Mouse (Mus musculus): ENCODE data around the gene Coq9.

- TF ChIP-seq CTCF (IDR thresholded peaks at IDR 0.05; ENCODE audit: low read depth, low read length) (no peak), POLR2A (IDR thresholded peaks at IDR 0.05; ENCODE audit: extremely low read depth, insufficient read depth, low read length) (no peak)
These were observed 31.9 kb downstream of the Coq9 start for GRCm38 (mm10) chr8:94870003-94870402.
